Mouse (Mus musculus) intestine, embryonic 16.5 days (tissue): Measurements from ENCODE around the gene Cdk15. TPM values are rescaled to one million over a fixed set of nuclear protein-coding genes. Genes with fewer than 3 reads are reported as not detected.

ENCODE experiments used
- ATAC-seq: fragments of 200-750 bp; cut with Nextera tagmentation; 2 replicates; pipeline ENCODE4 v1.8.0; 2017; ENCODE audit warnings: moderate TSS enrichment, moderate library complexity
- H3K27ac ChIP-seq: fragments of 300-500 bp; sonication (generic); 2 replicates; pipeline ENCODE4 v1.5.1; 2014; ENCODE audit warnings: mild to moderate bottlenecking, low read length
- H3K27me3 ChIP-seq: fragments of 300-500 bp; sonication (generic); replicated peaks from 2 replicates; pipeline ENCODE4 v1.6.1; 2014; ENCODE audit warnings: low read length, control low read depth, mixed read lengths; ENCODE audit not compliant: control insufficient read depth, insufficient read depth
- H3K36me3 ChIP-seq: fragments of 300-500 bp; sonication (generic); 2 replicates; pipeline ENCODE4 v1.6.1; 2014; ENCODE audit warnings: low read length, control low read depth; ENCODE audit not compliant: control insufficient read depth, insufficient read depth
- H3K4me1 ChIP-seq: fragments of 300-500 bp; sonication (generic); 2 replicates; pipeline ENCODE4 v1.6.1; 2014; ENCODE audit warnings: low read length, control low read depth, mixed read lengths; ENCODE audit not compliant: control insufficient read depth, insufficient read depth
- H3K4me2 ChIP-seq: fragments of 300-500 bp; sonication (generic); 2 replicates; pipeline ENCODE4 v1.6.1; 2014; ENCODE audit warnings: low read depth, low read length, control low read depth
- H3K4me3 ChIP-seq: fragments of 300-500 bp; sonication (generic); 2 replicates; pipeline ENCODE4 v1.5.1; 2014; ENCODE audit warnings: mild to moderate bottlenecking, low read length
- H3K9ac ChIP-seq: fragments of 300-500 bp; sonication (generic); 2 replicates; pipeline ENCODE4 v1.6.1; 2014; ENCODE audit warnings: low read depth, low read length
- H3K9me3 ChIP-seq: fragments of 300-500 bp; sonication (generic); 2 replicates; pipeline ENCODE4 v1.6.1; 2016; ENCODE audit warnings: low read length, control low read depth; ENCODE audit not compliant: control insufficient read depth
- WGBS: fragments of 180-500 bp; shearing (Covaris S2); extraction: QIAGEN DNeasy Blood & Tissue Kit; methylation state at CpG from one replicate; pipeline ENCODE4 v1.1.7; 2014; 5-methylcytosine and 5-hydroxymethylcytosine counted together
- polyA plus RNA-seq: library from polyadenylated mRNA; unstranded; fragments of >200 nt; fragmentation: Nextera tagmentation; extraction: Ambion mirVana; gene quantifications from 2 replicates; pipeline ENCODE4 v1.2.1, GENCODE M21; 2015

Gene Cdk15
- polyA plus RNA-seq, 1 experiment from 2014 or later = 0.26 TPM

- Histone ChIP-seq H3K36me3 (no peaks in the 10 kb centered on the region), H3K9ac (no peak overlapping the region), H3K9me3 (no peaks in the 10 kb centered on the region), H3K4me1 (no peaks in the 10 kb centered on the region), H3K4me2 (no peak overlapping the region), H3K4me3 (no peak overlapping the region), H3K27me3 (no peaks in the 10 kb centered on the region), H3K27ac (no peak overlapping the region)
- ATAC-seq = no peak
- WGBS = 41% methylated on average over 3 of the region's 3 CpGs
Observed at GRCm38 (mm10) chr1:59376557-59376956, 119.9 kb downstream of the Cdk15 start.

DNA sequence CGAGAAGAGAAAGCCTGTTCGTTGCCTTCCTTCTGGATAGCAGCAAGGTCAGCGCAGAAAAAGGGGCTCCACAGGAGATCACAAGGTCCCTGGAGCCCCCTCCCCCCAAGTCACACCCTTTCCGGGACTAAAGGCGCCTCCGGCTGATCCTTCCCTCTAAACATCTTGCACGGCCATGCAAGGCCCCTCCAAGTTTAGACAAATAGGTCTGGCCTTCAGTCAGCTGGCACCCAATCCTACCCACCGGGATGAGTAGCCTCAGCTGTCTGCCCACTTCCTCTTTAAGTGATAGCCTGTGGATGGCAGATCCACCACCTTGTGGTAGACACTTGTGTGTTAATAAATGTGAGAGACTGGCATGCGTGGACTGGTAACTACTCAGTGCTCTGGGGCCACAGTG lies 120.6 kb downstream of the Cdk15 start:
- ATAC-seq = no peak
- no peaks in the 10 kb centered on the region for H3K9me3 ChIP-seq
- WGBS = 73% methylated on average over 9 of the region's 9 CpGs
- H3K4me1 ChIP-seq = no peaks in the 10 kb centered on the region
- H3K27me3 ChIP-seq = no peaks in the 10 kb centered on the region
- no peak overlapping the region for H3K4me3 ChIP-seq
- no peak overlapping the region for H3K9ac ChIP-seq
- H3K27ac ChIP-seq = no peak overlapping the region
- H3K36me3 ChIP-seq = no peaks in the 10 kb centered on the region
- no peak overlapping the region for H3K4me2 ChIP-seq

DNA sequence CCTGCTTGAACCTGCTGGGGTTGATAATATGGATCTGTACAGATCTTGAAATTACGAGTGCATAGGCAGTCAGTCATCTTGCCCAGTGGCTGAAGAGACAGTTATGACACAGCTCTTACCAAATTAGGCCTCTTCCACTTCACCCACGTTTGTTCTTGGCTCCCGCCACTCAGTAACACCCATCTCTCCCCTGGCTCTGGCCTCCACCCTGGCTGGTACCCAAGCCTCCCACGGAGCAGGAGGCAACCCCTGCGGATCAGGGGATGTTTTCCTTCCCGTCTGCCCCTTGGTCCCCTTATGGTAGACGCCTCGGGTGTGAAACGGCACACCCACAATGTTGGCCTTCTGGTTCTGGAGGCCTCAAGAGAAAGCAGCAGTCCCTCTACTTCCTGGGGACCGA lies 124.2 kb downstream of the Cdk15 start:
- ATAC-seq = no peak
- no peaks in the 10 kb centered on the region for H3K4me1 ChIP-seq
- no peaks in the 10 kb centered on the region for H3K9me3 ChIP-seq
- H3K36me3 ChIP-seq = no peaks in the 10 kb centered on the region
- WGBS = 58% methylated on average over 10 of the region's 10 CpGs
- H3K27ac ChIP-seq = no peak overlapping the region
- no peak overlapping the region for H3K4me2 ChIP-seq
- no peaks in the 10 kb centered on the region for H3K27me3 ChIP-seq
- no peak overlapping the region for H3K4me3 ChIP-seq
- H3K9ac ChIP-seq = no peak overlapping the region

DNA sequence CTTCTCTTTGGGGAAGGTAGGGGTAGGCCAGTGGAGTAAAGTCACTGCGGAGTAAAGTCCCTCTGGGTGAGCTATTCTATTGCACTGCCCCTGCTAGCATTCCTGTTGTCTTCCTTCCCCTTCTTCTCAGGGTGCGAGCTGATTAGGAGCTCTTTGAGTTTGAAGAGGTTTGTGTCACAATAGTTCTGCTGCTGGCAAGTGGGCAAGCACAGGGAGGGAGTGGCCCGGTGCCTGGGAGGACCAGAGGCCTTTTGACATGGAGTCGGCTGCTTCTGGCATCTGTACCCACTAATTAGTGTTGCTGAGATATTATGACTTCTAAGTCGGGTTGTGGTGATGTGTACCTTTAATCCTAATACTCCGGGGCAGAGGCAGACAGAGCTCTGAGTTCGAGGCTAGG lies 124.8 kb downstream of the Cdk15 start:
- Histone ChIP-seq H3K27ac (no peak overlapping the region), H3K27me3 (no peaks in the 10 kb centered on the region), H3K36me3 (no peaks in the 10 kb centered on the region), H3K9ac (no peak overlapping the region), H3K4me3 (no peak overlapping the region), H3K4me1 (no peaks in the 10 kb centered on the region), H3K4me2 (no peak overlapping the region), H3K9me3 (no peaks in the 10 kb centered on the region)
- no peak for ATAC-seq
- WGBS = 77% methylated on average over 7 of the region's 7 CpGs

GRCm38 (mm10) chr1:59382516-59382915 lies 125.8 kb downstream of the Cdk15 start:
- H3K27me3 ChIP-seq = no peaks in the 10 kb centered on the region
- 84% methylated on average over 3 of the region's 3 CpGs for WGBS
- H3K9ac ChIP-seq = no peak overlapping the region
- no peaks in the 10 kb centered on the region for H3K4me1 ChIP-seq
- H3K36me3 ChIP-seq = no peaks in the 10 kb centered on the region
- no peaks in the 10 kb centered on the region for H3K9me3 ChIP-seq
- H3K4me2 ChIP-seq = no peak overlapping the region
- H3K4me3 ChIP-seq = no peak overlapping the region
- no peak for ATAC-seq
- H3K27ac ChIP-seq = no peak overlapping the region

DNA sequence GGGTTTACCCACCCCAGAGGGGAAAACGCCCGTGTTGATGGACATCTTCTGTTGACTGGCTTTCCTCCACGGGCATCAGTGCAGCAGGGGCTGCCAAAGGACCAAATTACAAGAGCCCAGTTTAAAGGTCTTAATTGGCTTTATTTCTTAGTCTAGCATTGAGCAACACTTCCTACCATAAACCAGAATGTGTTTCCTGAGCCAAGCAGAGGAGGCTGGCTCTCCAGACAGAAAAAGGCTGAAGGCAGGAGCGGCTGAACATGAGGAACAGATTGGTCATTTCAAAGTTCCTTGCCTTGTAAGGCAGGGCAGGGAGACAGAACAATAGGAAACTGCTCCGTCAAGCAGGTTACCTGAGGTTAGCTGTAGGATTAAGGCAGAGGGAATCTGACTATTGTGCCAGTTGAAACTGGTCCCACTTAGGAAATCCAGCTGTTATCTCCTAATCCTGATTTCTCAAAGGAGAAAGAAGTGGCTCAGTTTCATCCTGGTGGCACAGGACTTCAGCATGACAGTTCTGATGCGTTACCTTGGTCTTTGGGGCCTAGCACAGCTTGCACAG lies 126.4 kb downstream of the Cdk15 start:
- H3K36me3 ChIP-seq = no peaks in the 10 kb centered on the region
- H3K27me3 ChIP-seq = no peaks in the 10 kb centered on the region
- no peaks in the 10 kb centered on the region for H3K9me3 ChIP-seq
- no peak; the same call in 1 of the 2 replicates for ATAC-seq
- H3K4me2 ChIP-seq = no peak overlapping the region
- WGBS = 68% methylated on average over 6 of the region's 6 CpGs
- no peak overlapping the region for H3K4me3 ChIP-seq
- no peak overlapping the region for H3K27ac ChIP-seq
- no peaks in the 10 kb centered on the region for H3K4me1 ChIP-seq
- H3K9ac ChIP-seq = no peak overlapping the region

DNA sequence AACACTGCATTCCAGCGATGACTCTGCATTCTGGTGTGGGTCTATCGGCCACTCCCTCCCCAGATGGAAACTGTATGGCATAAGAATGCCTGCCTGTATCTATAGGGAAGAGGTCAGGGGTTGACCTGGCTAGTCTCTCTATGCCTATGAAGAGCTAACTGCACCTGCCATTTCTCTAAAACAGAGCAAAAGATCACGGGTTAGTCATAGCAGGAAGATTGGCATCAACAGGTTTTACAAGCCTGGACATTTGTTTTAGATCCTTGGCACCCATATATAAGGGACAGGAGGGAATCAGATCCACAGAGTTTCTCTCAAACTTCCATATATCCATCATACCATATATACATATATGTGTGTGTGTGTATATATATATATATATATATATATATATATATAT lies 127.7 kb downstream of the Cdk15 start:
- Histone ChIP-seq H3K9me3 (no peaks in the 10 kb centered on the region), H3K27me3 (no peaks in the 10 kb centered on the region), H3K36me3 (no peaks in the 10 kb centered on the region), H3K9ac (no peak overlapping the region), H3K4me1 (no peaks in the 10 kb centered on the region), H3K27ac (no peak overlapping the region), H3K4me2 (no peak overlapping the region), H3K4me3 (no peak overlapping the region)
- 88% methylated on average over 3 of the region's 3 CpGs for WGBS
- no peak for ATAC-seq

- no peak overlapping the region for H3K4me3 ChIP-seq
- 84% methylated on average over 6 of the region's 6 CpGs for WGBS
- no peak for ATAC-seq
- H3K27me3 ChIP-seq = no peaks in the 10 kb centered on the region
- no peak overlapping the region for H3K9ac ChIP-seq
- H3K36me3 ChIP-seq = no peaks in the 10 kb centered on the region
- no peaks in the 10 kb centered on the region for H3K4me1 ChIP-seq
- no peaks in the 10 kb centered on the region for H3K9me3 ChIP-seq
- no peak overlapping the region for H3K4me2 ChIP-seq
- H3K27ac ChIP-seq = no peak overlapping the region
Observed at GRCm38 (mm10) chr1:59385641-59386040, 128.9 kb downstream of the Cdk15 start.

DNA sequence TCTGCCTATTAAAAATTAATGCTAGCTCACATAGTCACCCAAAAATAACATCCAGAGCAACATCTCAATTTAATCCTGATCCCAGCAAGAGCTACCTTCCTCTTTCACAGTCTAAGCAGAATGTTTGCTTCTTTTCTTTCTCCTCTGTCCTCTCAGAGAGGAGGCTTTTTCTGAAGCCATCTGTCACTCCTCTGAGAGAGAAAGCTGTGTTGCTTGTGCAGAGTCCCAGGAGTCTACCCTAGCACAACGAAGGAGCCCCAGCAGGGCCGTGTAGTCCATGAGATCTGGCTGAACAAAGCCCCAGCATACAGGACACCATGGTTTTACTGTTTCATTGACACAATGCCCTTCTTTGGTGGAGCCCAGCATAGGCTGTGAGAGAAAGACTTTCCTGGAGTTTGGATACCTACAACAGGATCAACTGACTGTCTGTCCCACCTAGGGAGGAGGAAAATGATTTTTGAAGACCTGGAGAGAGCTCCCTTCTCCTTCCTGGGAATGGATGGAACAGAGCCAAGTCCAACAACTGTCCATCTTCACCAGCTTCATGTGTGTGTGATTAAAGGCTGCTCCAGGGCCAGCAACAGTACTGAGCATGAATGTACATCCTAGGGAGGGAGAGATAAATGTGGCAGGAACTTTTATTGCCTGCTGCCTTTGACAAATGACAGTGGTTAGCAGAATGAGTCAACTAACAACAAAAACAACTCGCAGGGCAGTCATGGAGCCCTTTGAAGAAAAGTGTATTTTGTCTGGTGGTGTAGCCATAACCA lies 131.0 kb downstream of the Cdk15 start:
- ATAC-seq = no peak
- Histone ChIP-seq H3K36me3 (no peaks in the 10 kb centered on the region), H3K9me3 (no peaks in the 10 kb centered on the region), H3K4me3 (no peak overlapping the region), H3K27ac (no peak overlapping the region), H3K27me3 (no peaks in the 10 kb centered on the region), H3K4me1 (no peaks in the 10 kb centered on the region), H3K4me2 (no peak overlapping the region), H3K9ac (no peak overlapping the region)
- WGBS = 49% methylated on average over 3 of the region's 3 CpGs

DNA sequence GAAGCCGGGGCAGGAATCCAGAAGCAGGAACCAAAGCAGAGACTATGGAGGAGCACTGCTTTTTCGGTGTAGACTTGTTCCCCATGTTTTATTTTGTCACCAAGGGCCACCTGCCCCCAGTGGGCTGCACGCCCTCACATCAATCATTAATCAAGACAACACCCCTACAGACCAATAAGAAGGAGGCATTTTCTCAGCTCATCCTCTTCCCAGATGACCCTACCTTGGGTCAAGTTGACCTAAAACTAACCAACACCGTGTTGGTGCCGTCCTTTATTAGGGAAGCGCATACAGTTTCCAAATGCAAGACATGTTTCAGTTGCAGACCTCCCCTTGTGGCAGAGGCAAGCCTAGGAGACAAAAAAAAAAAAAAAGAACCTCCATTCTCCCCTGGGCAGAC lies 132.5 kb downstream of the Cdk15 start:
- no peaks in the 10 kb centered on the region for H3K36me3 ChIP-seq
- no peak for ATAC-seq
- H3K4me3 ChIP-seq = no peak overlapping the region
- H3K4me1 ChIP-seq = no peaks in the 10 kb centered on the region
- 86% methylated on average over 6 of the region's 6 CpGs for WGBS
- no peak overlapping the region for H3K4me2 ChIP-seq
- no peaks in the 10 kb centered on the region for H3K27me3 ChIP-seq
- H3K9ac ChIP-seq = no peak overlapping the region
- no peak overlapping the region for H3K27ac ChIP-seq
- H3K9me3 ChIP-seq = no peaks in the 10 kb centered on the region
